Mouse (Mus musculus) v-Abl transformed pro-B cells (cell line): ENCODE results near the gene Homer1.

Experiments
- in situ Hi-C, 2 experiments: fragments of 400-800 bp; cut with MboI; formaldehyde crosslinking; loops; one replicate each; pipeline ENCODE4 v1.15.1; 2025; ENCODE audit not compliant: unreplicated experiment in 2 of 2

The Homer1 gene

DNA sequence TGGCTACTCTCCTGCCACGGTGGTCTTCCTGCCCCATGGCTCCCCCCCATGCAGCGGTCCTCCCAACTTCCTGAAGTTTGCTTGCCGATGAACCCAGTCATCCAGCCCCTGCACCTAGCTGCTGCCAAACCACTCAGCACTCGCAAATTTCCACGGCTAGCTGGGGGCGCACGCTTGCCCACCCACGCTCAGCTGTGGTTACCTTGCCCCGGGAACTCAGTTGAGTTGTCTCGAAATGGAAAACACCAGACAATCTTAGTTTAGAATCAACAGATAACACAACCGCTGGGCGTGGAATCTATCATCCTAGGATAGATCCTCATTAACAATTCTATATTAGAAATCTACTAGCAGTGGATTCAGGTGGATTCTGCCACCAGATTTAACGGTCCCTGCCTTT, 33.1 kb downstream of the Homer1 start:
- in situ Hi-C loops = loop anchor here in 1 of 2 experiments (10.0 kb wide), 1 partner anchor 392 kb away; no protein-coding TSS in a partner anchor

- in situ Hi-C loops = loop anchor here in 1 of 2 experiments (10.0 kb wide), 1 partner anchor 389 kb away; no protein-coding TSS in a partner anchor
These were observed 35.9 kb downstream of the Homer1 start for GRCm38 (mm10) chr13:93335337-93335736.

DNA sequence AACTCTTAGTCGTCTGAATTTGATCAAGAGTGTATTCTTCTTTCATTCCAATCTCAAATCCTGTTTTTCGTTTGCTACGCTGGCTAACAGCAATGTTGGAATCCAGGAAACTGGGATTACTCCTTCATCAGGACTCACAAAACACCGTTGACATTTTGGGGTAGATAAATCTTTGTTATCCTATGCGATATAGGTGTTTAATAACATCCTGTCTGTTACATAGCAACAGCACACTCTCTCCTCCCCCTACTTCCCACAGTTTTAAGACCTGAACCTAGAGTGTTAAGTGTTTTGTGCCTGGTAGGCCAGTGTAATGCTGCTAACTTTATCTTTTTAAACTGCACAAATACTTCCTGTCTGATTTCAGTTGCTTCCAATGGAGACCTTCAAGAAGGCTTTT, 39.0 kb downstream of the Homer1 start:
- in situ Hi-C loops = loop anchor here in 1 of 2 experiments (10.0 kb wide), 1 partner anchor 386 kb away; no protein-coding TSS in a partner anchor

- in situ Hi-C loops = loop anchor here in 1 of 2 experiments (5.0 to 10.0 kb wide), 2 partner anchors 267 to 374 kb away; no protein-coding TSS in a partner anchor
These were observed 41.3 kb downstream of the Homer1 start for GRCm38 (mm10) chr13:93340555-93341278.

GRCm38 (mm10) chr13:93342641-93343040, 43.2 kb downstream of the Homer1 start:
- in situ Hi-C loops = loop anchor here in 1 of 2 experiments (5.0 to 10.0 kb wide), 2 partner anchors 265 to 372 kb away; no protein-coding TSS in a partner anchor

DNA sequence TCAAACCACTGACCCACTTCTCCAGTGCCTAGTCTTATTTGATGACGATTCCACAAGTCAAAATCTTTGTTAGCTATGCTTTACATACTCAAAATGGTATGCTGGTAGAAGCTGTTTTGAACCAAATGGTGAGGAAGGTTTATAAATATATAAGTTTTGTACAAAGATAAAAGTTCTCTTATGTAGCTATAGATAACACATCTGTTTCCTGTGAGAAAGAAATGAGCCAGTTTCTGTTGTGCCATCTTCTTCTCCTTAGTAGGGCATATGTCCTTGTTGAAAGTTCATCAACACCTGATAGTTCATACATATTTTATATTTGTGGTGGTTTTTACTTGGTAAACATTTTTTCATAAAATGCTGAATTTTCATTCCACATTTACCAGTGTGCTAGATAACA, 45.0 kb downstream of the Homer1 start:
- in situ Hi-C loops = loop anchor here in 1 of 2 experiments (5.0 to 10.0 kb wide), 2 partner anchors 263 to 370 kb away; no protein-coding TSS in a partner anchor

GRCm38 (mm10) chr13:93345854-93346253, 46.4 kb downstream of the Homer1 start:
- in situ Hi-C loops = loop anchor here (5.0 to 10.0 kb wide), 2 partner anchors 271 to 369 kb away; no protein-coding TSS in a partner anchor

GRCm38 (mm10) chr13:93352030-93352429, 52.6 kb downstream of the Homer1 start:
- in situ Hi-C loops = no loop called here

DNA sequence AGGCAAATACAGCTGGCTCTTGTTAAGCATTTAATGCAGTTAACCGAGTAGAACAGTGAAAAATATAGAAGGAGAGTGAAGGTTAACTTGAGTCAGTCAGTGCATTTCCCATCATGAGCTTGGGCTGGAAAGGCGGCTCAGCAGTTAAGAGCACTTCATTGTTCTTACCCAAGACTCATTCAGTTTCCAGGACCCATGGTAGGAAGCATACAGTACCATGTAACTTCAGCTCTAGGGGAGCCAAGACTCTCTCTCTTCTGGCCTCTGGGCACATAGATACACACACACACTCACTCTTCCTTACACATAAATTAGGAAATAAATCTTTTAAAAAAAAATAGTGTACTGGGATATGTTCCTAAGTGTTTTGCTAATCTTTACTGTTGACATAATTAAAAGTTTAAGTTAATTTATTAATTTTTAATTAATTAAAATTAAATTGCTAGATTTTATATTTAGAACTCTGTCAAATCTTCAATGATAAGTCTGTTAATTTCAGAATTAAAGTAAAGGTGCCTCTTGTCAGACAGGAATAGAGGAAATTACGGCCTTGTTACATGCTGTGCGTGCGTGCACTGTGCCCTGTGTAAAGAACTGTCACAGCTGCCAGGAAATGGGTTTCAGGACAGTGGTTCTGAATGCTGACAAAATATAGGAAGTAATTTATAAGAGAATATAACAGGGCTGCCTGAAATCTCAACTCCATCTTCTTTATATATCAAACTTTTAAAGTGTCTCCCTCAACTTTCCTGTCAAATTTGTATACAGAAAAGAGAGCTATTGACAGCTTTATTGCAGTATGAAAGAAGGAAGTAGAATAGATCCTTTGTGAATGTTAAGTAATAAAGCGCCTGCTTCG, 55.2 kb downstream of the Homer1 start:
- in situ Hi-C loops = no loop called here

- in situ Hi-C loops = no loop called here
These were observed 55.8 kb downstream of the Homer1 start for GRCm38 (mm10) chr13:93355279-93355587.

GRCm38 (mm10) chr13:93358522-93358921, 59.1 kb downstream of the Homer1 start:
- in situ Hi-C loops = no loop called here

- in situ Hi-C loops = no loop called here
These were observed 68.1 kb downstream of the Homer1 start for GRCm38 (mm10) chr13:93367555-93367954.

DNA sequence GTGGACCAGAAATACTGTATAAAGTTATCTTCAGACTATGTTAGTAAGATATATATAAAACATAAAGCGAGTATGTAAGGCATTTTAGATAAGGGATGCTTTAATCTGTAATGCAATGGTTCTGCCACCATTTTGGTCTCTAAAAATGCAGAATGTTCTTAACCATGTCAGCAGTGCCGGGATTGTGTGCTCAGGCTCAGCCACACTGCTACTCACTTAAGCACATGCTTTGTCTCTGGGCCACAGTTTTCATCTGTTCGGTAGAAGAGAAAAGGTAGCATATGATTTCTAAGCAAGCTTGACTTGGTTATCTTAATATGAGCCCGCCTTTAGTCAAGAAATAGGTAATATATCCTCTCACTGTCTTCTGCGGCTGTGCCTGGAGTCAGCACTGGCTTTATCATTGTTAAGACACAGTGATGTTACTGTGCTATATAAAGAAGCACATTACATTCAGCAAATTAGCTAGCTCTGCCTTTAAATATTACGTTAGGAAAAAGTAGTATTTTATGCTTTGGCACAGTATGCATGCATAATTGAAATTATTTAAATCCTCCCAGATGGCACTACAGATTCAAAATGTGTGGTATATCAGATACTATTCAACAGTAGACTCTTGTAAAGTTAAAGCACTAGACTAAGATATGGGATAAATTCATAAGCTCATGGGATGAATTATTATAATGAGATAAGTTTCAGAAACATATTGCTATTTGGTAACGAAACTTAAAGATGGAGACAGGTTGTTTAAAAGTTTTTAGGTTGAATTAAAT, 69.6 kb downstream of the Homer1 start:
- in situ Hi-C loops = no loop called here

DNA sequence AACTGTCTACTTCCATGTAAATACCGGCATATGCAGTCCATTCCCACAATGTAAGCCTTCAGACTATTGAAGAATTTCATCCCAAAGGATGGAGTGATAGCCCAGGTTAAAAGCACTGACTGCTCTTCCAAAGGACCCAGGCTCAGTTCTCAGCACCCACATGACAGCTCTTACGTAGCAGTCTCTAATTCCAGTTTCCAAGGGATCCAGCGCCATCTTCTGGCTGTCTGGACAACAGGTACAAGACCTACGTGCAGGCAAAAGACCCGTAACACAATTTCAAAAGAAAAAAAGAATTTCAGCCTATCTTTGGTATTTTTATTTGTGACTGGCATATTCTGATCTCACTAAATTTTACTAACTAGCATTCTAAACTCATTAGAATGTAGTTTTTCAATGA, 75.0 kb downstream of the Homer1 start:
- in situ Hi-C loops = no loop called here

GRCm38 (mm10) chr13:93378493-93378892, 79.1 kb downstream of the Homer1 start:
- in situ Hi-C loops = no loop called here

GRCm38 (mm10) chr13:93380399-93381063, 81.1 kb downstream of the Homer1 start:
- in situ Hi-C loops = no loop called here

- in situ Hi-C loops = no loop called here
These were observed 81.9 kb downstream of the Homer1 start for GRCm38 (mm10) chr13:93381301-93381700.

GRCm38 (mm10) chr13:93383092-93383491, 83.7 kb downstream of the Homer1 start:
- in situ Hi-C loops = no loop called here

DNA sequence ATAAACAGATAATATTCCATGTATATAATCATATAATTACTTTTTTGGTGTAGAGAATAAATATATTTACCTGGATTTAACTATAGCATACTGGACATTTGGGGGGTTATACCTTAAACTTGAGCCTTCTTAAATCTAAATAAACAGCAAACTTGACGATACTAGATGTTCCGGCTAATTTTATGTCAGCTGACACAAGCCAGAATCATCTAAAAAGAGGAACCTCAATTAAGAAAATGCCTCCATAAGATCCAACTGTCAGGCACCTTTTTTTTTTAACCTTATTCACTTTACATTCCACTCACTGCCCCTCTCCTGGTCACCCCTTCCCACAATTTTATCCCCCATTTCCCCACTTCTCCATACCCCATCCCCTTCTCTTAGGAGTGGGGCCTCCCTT, 84.2 kb downstream of the Homer1 start:
- in situ Hi-C loops = no loop called here

DNA sequence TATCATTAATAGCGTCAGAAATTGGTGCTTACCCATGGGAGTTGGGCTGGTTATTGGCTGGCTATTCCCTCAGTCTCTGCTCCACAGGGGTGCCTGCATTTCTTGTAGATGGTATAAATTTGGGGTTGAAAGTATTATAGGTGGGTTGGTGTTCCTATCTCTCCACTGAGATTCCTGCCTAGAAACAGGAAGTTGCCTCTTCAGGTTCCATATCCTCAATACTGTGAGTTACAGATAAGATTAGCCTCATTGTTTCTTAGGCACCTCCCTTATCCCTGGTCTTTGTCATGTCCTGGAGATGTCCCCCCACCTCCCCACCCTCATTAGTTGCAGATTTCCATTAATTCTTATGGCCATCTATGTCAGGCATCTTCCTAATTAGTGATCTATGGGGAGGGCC, 85.0 kb downstream of the Homer1 start:
- in situ Hi-C loops = no loop called here
